Mouse (Mus musculus): ENCODE results near the gene Gm6217.
"Not testable (repeated sequence)": the region's sequence is repeated elsewhere in the genome, so short reads cannot be mapped to it uniquely, and the experiment has no call there.

Gene Gm6217

GRCm38 (mm10) chr1:82931326-82931725 lies at the start of gene Gm6217:
Gm6217 (minus strand) TSS chr1:82931399.
- not testable (repeated sequence) for DNase-seq (ENCODE audit: low spot score)

GRCm38 (mm10) chr1:82977840-82978239 lies 46.6 kb upstream of the Gm6217 start:
- no peak for DNase-seq (ENCODE audit: low spot score)

GRCm38 (mm10) chr1:82975750-82976149 lies 44.6 kb upstream of the Gm6217 start:
- DNase-seq (ENCODE audit: low spot score), result no peak

- DNase-seq (ENCODE audit: low spot score), result no peak
Observed at GRCm38 (mm10) chr1:82974342-82974741, 43.1 kb upstream of the Gm6217 start.

GRCm38 (mm10) chr1:82973901-82974300 lies 42.7 kb upstream of the Gm6217 start:
- no peak for DNase-seq (ENCODE audit: low spot score)

GRCm38 (mm10) chr1:82973244-82973643 lies 42.0 kb upstream of the Gm6217 start:
- no peak for DNase-seq (ENCODE audit: low spot score)

- DNase-seq (ENCODE audit: low spot score), result no peak
Observed at GRCm38 (mm10) chr1:82972046-82972445, 40.8 kb upstream of the Gm6217 start.

- no peak for DNase-seq (ENCODE audit: low spot score)
Observed at GRCm38 (mm10) chr1:82966413-82966812, 35.2 kb upstream of the Gm6217 start.

- no peak for DNase-seq (ENCODE audit: low spot score)
Observed at GRCm38 (mm10) chr1:82959870-82960385, 28.7 kb upstream of the Gm6217 start, which contains the start of gene Gm47955. Gm47955 (plus strand) TSS chr1:82960286.

- DNase-seq (ENCODE audit: low spot score), result not testable (repeated sequence)
Observed at GRCm38 (mm10) chr1:82955913-82956312, 24.7 kb upstream of the Gm6217 start, which contains the start of gene Gm7544. Gm7544 (minus strand) TSS chr1:82956013.

GRCm38 (mm10) chr1:82948601-82949000 lies 17.4 kb upstream of the Gm6217 start:
- DNase-seq (ENCODE audit: low spot score), result no peak

GRCm38 (mm10) chr1:82946029-82946428 lies 14.8 kb upstream of the Gm6217 start:
- DNase-seq (ENCODE audit: low spot score), result not testable (repeated sequence)

GRCm38 (mm10) chr1:82943295-82943694 lies 12.1 kb upstream of the Gm6217 start, which contains the start of gene A030003K21Rik:
A030003K21Rik (minus strand) TSS chr1:82943388.
- not testable (repeated sequence) for DNase-seq (ENCODE audit: low spot score)

GRCm38 (mm10) chr1:82942505-82942904 lies 11.3 kb upstream of the Gm6217 start:
- DNase-seq (ENCODE audit: low spot score), result not testable (repeated sequence)

- no peak for DNase-seq (ENCODE audit: low spot score)
Observed at GRCm38 (mm10) chr1:82938666-82939065, 7.5 kb upstream of the Gm6217 start.

GRCm38 (mm10) chr1:82930558-82930957 lies 641 bp downstream of the Gm6217 start:
- DNase-seq (ENCODE audit: low spot score), result not testable (repeated sequence)

- no peak for DNase-seq (ENCODE audit: low spot score)
Observed at GRCm38 (mm10) chr1:82924650-82925049, 6.5 kb downstream of the Gm6217 start, which contains the start of gene A030014E15Rik. A030014E15Rik (plus strand) TSS chr1:82924917.

- not testable (repeated sequence) for DNase-seq (ENCODE audit: low spot score)
Observed at GRCm38 (mm10) chr1:82913434-82913833, 17.8 kb downstream of the Gm6217 start.

GRCm38 (mm10) chr1:82913025-82913424 lies 18.2 kb downstream of the Gm6217 start, which contains the start of gene A030005L19Rik:
A030005L19Rik (plus strand) TSS chr1:82913325.
- DNase-seq (ENCODE audit: low spot score), result no peak

- no peak for DNase-seq (ENCODE audit: low spot score)
Observed at GRCm38 (mm10) chr1:82905886-82906285, 25.3 kb downstream of the Gm6217 start.

GRCm38 (mm10) chr1:82901201-82901600 lies 30.0 kb downstream of the Gm6217 start:
- DNase-seq (ENCODE audit: low spot score), result no peak

GRCm38 (mm10) chr1:82900567-82900966 lies 30.6 kb downstream of the Gm6217 start:
- DNase-seq (ENCODE audit: low spot score), result no peak

GRCm38 (mm10) chr1:82893269-82893668 lies 37.9 kb downstream of the Gm6217 start:
- DNase-seq (ENCODE audit: low spot score), result no peak

Measured in layer of hippocampus, adult 9-10 months (tissue).